Comparison of ENCODE assay signal across 8 mouse cellular contexts in the genomic region with DNA sequence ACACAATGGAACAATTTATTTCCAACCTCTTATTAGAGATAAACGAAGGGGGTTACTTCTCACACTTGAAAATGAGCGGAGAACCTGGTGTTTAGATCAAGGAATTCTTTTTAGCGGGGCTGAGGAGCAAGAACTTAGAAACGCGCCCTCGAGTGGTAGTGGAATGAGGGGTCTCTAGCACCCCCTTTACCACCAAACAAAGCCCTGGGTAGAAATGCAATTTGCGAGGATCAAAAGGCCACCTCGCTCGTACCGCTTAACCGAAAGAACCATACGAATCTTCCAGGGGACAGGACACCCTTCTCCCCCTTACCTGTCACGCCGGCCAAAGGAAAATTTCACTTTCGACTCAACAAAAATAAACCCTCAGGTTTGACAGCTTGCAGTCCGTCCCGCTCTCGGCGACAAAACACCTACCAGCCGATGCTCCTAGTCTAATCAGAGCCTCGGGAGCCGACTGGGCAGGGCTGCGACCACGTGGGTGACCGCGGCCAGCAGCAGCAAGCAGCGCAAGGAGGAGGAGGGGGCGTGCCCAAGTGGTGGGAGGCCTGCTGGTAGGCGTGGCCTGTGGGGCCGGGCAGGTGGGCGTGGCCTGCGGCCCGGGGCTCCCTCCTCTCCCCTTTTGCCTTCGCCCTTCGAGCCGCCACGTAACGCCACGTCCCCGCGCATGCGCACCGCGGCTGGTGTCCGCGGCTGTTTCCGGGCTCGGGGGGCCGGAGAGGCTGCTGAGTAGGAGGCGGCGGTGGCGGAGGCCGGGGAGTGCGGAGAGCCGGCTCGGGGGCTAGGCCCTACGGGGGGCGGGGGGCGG. TPM values are rescaled to one million over a fixed set of nuclear protein-coding genes. Genes with fewer than 3 reads are reported as not detected.
DNase-seq lines count a peak whose midpoint lies in the region; ATAC-seq and TF ChIP-seq lines count a peak whose summit lies in the region.

TSS of gene Uso1 (plus strand) at position 700 of the 808 bp plus-strand sequence.

- peak within 1 kb of the TSS; percentile 83 for H3K27ac ChIP-seq in forebrain, embryonic 16.5 days (ENCODE audit: low read length)
- H3K27ac ChIP-seq in layer of hippocampus, adult 2 months = peak within 1 kb of the TSS; percentile 93
- peak within 1 kb of the TSS; percentile 70; the same call in 1 of the 2 replicates for H3K27ac ChIP-seq in lung, embryonic 14.5 days (ENCODE audit: low read depth)
- H3K27ac ChIP-seq in olfactory bulb, adult 2 months (ENCODE audit: insufficient read depth, low read depth, low read length) = peak within 1 kb of the TSS; percentile 31; the same call in 1 of the 2 replicates
- H3K27ac ChIP-seq in thymus, adult 2 months (ENCODE audit: control insufficient read depth, insufficient read depth, low read length) = no peak within 1 kb of the TSS

- H3K4me1 ChIP-seq in G1E (ENCODE audit: insufficient read depth, low read depth, low read length) = peaks cover 42% of the 10 kb centered on the region
- H3K4me1 ChIP-seq in forebrain, embryonic 16.5 days (replicated peaks; ENCODE audit: control insufficient read depth, insufficient read depth, low read length) = peaks cover 25% of the 10 kb centered on the region
- H3K4me1 ChIP-seq in lung, embryonic 14.5 days (ENCODE audit: insufficient read depth) = peaks cover 11% of the 10 kb centered on the region
- H3K4me1 ChIP-seq in olfactory bulb, adult 2 months (ENCODE audit: control insufficient read depth, insufficient read depth, low read length) = peaks cover 6% of the 10 kb centered on the region
- H3K4me1 ChIP-seq in thymus, adult 2 months (replicated peaks; ENCODE audit: control insufficient read depth, insufficient read depth, low read length) = peaks cover 9% of the 10 kb centered on the region

- peak; percentile 94 for ATAC-seq in G1E (ENCODE audit: extremely low read depth, insufficient number of reproducible peaks, low FRiP score, poor library complexity, severe bottlenecking)
- peak; percentile 96 for ATAC-seq in forebrain, embryonic 16.5 days
- peak; percentile 97 for ATAC-seq in lung, embryonic 14.5 days (ENCODE audit: insufficient read depth)

- no peaks in the 10 kb centered on the region for H3K9me3 ChIP-seq in G1E (replicated peaks)
- H3K9me3 ChIP-seq in forebrain, embryonic 16.5 days (ENCODE audit: control insufficient read depth, low read length) = no peaks in the 10 kb centered on the region
- H3K9me3 ChIP-seq in lung, embryonic 14.5 days (ENCODE audit: low read depth, low read length) = no peaks in the 10 kb centered on the region

- peak; percentile 61 for TF ChIP-seq POLR2A in olfactory bulb, adult 2 months (IDR thresholded peaks at IDR 0.05; ENCODE audit: insufficient read depth, low read depth, low read length)
- peak; percentile 72; the same call in 1 of the 2 replicates for TF ChIP-seq POLR2A in thymus, adult 2 months (IDR thresholded peaks at IDR 0.05; ENCODE audit: control insufficient read depth, extremely low read depth, insufficient read depth, low read length, poor library complexity)

- under 1% methylated on average over 55 of the region's 59 CpGs for WGBS in forebrain, embryonic 16.5 days
- WGBS in lung, embryonic 14.5 days = 1% methylated on average over 48 of the region's 59 CpGs
- WGBS in olfactory bulb, adult 2 months = under 1% methylated on average over 59 of the region's 59 CpGs
- WGBS in thymus, adult 2 months = under 1% methylated on average over 57 of the region's 59 CpGs

- peak within 1 kb of the TSS; percentile 95 for H3K9ac ChIP-seq in forebrain, embryonic 16.5 days (replicated peaks; ENCODE audit: low read depth, low read length)
- H3K9ac ChIP-seq in lung, embryonic 14.5 days = peak within 1 kb of the TSS; percentile 89

- H3K4me3 ChIP-seq in G1E (ENCODE audit: low read depth, low read length) = peak within 1 kb of the TSS; percentile 97
- H3K4me3 ChIP-seq in forebrain, embryonic 16.5 days (replicated peaks; ENCODE audit: low read length) = peak within 1 kb of the TSS; percentile 93
- peak within 1 kb of the TSS; percentile 95 for H3K4me3 ChIP-seq in layer of hippocampus, adult 2 months
- H3K4me3 ChIP-seq in lung, embryonic 14.5 days (ENCODE audit: low read depth, low read length) = peak within 1 kb of the TSS; percentile 88
- peak within 1 kb of the TSS; percentile 69 for H3K4me3 ChIP-seq in olfactory bulb, adult 2 months (ENCODE audit: insufficient read depth, low read depth, low read length)
- peak within 1 kb of the TSS; percentile 77 for H3K4me3 ChIP-seq in thymus, adult 2 months (ENCODE audit: control insufficient read depth, insufficient read depth, low read length)

- H3K36me3 ChIP-seq in G1E (replicated peaks) = peaks cover 27% of the 10 kb centered on the region
- no peaks in the 10 kb centered on the region for H3K36me3 ChIP-seq in forebrain, embryonic 16.5 days (ENCODE audit: control insufficient read depth, insufficient read depth)
- H3K36me3 ChIP-seq in lung, embryonic 14.5 days (ENCODE audit: insufficient read depth) = no peaks in the 10 kb centered on the region
- no peaks in the 10 kb centered on the region for H3K36me3 ChIP-seq in thymus, adult 2 months (ENCODE audit: control insufficient read depth, insufficient read depth, low read length)

- H3K4me2 ChIP-seq in forebrain, embryonic 16.5 days (ENCODE audit: low read length) = peak within 1 kb of the TSS; percentile 85
- H3K4me2 ChIP-seq in lung, embryonic 14.5 days = peak within 1 kb of the TSS; percentile 85

- no peak for TF ChIP-seq CTCF in G1E (IDR thresholded peaks at IDR 0.05; ENCODE audit: low read depth, low read length)
- TF ChIP-seq CTCF in layer of hippocampus, adult 2 months (conservative IDR thresholded peaks at IDR 0.05) = peak; percentile 77
- peak; percentile 24 for TF ChIP-seq CTCF in lung, embryonic 14.5 days (IDR thresholded peaks at IDR 0.05; ENCODE audit: low read depth)
- no peak for TF ChIP-seq CTCF in olfactory bulb, adult 2 months (IDR thresholded peaks at IDR 0.05; ENCODE audit: insufficient read depth, low read depth, low read length)
- TF ChIP-seq CTCF in thymus, adult 2 months (IDR thresholded peaks at IDR 0.05; ENCODE audit: borderline replicate concordance, control insufficient read depth, extremely low read depth, insufficient read depth, low read length, poor library complexity) = no peak; the same call in 1 of the 2 replicates

- H3K27me3 ChIP-seq in G1E (ENCODE audit: insufficient read depth, low read length) = no peaks in the 10 kb centered on the region
- H3K27me3 ChIP-seq in forebrain, embryonic 16.5 days (replicated peaks; ENCODE audit: control insufficient read depth, insufficient read depth, low read length) = no peaks in the 10 kb centered on the region
- no peaks in the 10 kb centered on the region for H3K27me3 ChIP-seq in lung, embryonic 14.5 days (ENCODE audit: insufficient read depth, low read length)
- H3K27me3 ChIP-seq in thymus, adult 2 months (ENCODE audit: control insufficient read depth, insufficient read depth, low read length) = no peaks in the 10 kb centered on the region

- DNase-seq in G1E (ENCODE audit: low spot score) = peak; percentile 98
- peak; percentile 98 for DNase-seq in cerebellum, adult 18-20 months
- DNase-seq in heart, postnatal 36 days = peak; percentile 97
- DNase-seq in layer of hippocampus, adult 2 months (ENCODE audit: low spot score in 2 of 2) = peak; percentile 96 to 98
- peak; percentile 99 for DNase-seq in lung, embryonic 14.5 days
- peak; percentile 97 for DNase-seq in thymus, adult 2 months

- intact Hi-C loops in heart, postnatal 36 days (cut with DNase I) = loop anchor here (1.0 to 5.0 kb wide), 2 partner anchors 52 to 175 kb away; partner anchors contain the start of gene Rchy1

RNA-seq across cellular contexts. Expression of gene Uso1, which starts in this region (rescaled TPM):
- 50.5 and 52.5 TPM in 2 replicates for total RNA-seq in G1E (2014; fragmentation: Nextera tagmentation)
- 21.3 and 21.9 TPM in 2 replicates for total RNA-seq in G1E (2017)
- 20.7 and 39.7 TPM in 2 replicates for polyA plus RNA-seq in G1E (2012)
- polyA plus RNA-seq in forebrain, embryonic 16.5 days (2015; fragmentation: Nextera tagmentation; extraction: Ambion mirVana) = 39.2 and 43.9 TPM in 2 replicates
- 10 to 100 TPM; 38.7 to 40.2 TPM for total RNA-seq in heart, postnatal 36 days (2021)
- 10 to 100 TPM; 76.7 to 79.6 TPM for total RNA-seq in layer of hippocampus, adult 2 months (2021)
- 27.8 and 28.1 TPM in 2 replicates for polyA plus RNA-seq in lung, embryonic 14.5 days (2014; fragmentation: Nextera tagmentation; extraction: Ambion mirVana)
- not detected in 2 replicates for polyA plus RNA-seq in olfactory bulb, adult 2 months (2012; ENCODE audit: insufficient read depth, insufficient read length, low replicate concordance, missing spikeins)
- 25.4 and 32.3 TPM in 2 replicates for polyA plus RNA-seq in thymus, adult 2 months (2012; rRNA removed)

Comparison
In these comparisons a context has a peak if more than half of its experiments do, and no peak if none do; other contexts are left out.
1. CTCF ChIP-seq: peak in layer of hippocampus, adult 2 months (single experiment) and lung, embryonic 14.5 days (single experiment); none in G1E (single experiment), olfactory bulb, adult 2 months (single experiment) and thymus, adult 2 months (single experiment).
2. Peak in every context shown above with its lines, with median percentiles within 50 percentile points of each other: ATAC-seq, DNase-seq and H3K4me3 ChIP-seq.